Mouse (Mus musculus): ENCODE measurements around the gene 6030408B16Rik. TPM values are rescaled to one million over a fixed set of nuclear protein-coding genes. Genes with fewer than 3 reads are reported as not detected.

6030408B16Rik gene
- polyA plus RNA-seq, 1 experiment from 2014 or later, result 0.66 TPM

DNA sequence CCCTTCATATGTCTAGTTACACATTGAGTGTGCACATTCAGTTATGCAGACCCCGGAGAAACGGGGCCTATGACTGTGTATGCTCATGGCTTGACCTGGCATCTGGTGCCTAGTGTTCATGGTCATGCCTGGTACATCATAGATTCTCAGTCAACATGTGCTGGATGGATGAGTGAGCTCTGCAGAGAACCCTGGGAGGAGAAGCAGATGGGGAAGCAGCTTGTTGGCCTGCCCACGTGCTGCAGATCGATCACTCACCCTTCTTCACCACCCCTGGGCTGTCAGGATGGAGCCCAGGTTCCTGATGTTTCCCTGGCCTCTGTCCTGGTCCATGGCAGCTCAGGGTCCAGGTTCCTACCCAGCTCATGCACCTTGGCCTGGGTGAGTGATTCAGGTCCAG is 13.4 kb downstream of the 6030408B16Rik start:
- Histone ChIP-seq H3K9me3 (no peaks in the 10 kb centered on the region), H3K27me3 (no peaks in the 10 kb centered on the region), H3K4me1 (replicated peaks) (no peaks in the 10 kb centered on the region), H3K36me3 (no peaks in the 10 kb centered on the region), H3K4me3 (no peak overlapping the region), H3K27ac (no peak overlapping the region), H3K9ac (no peak overlapping the region), H3K4me2 (no peak overlapping the region)
- 92% methylated on average over 4 of the region's 4 CpGs for whole genome bisulfite sequencing
- no peak for ATAC-seq (ENCODE audit: low FRiP score)

DNA sequence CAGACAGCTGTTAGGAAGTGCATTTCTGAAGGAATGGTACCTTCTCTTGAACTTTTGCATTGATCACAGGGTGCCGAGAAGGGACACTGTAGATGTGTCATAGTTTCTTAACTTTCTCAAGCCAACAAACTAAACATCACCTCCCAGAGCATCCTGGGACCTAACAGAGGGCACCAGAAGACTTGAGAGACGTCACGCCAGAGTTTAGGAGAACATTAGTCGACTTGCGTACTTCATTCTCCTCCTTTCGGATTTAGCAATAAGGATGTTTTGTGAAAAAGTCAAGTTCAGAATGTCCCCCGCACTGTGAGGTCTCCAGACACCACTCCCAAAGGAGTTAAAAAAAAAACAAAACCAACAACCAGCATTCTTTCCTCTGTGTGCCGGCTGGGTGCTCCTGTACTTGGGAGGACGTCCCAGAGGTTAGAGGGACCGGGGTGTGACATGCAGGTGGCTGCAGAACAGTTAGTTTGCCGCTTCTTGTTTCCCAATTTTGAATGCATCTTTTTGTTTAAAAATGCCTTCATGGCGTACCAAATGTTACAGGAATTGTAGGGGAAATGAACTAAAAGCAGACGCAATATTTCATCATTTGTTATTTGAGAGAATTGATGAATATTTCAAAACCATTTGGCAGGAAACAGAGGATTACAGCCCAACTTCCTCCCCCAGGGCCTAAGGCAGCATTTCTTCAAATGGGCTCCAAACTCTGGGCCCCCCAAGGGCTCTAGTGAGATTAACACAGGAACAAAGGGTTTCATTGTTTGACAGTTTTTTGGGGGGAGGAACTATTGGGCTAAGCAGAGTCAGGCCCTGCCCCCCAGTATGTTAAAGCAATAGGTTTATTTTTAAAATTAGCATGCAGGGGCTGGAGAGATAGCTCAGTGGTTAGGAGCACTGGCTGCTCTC is 15.7 kb downstream of the 6030408B16Rik start:
- no peak for ATAC-seq (ENCODE audit: low FRiP score)
- Histone ChIP-seq H3K27me3 (no peaks in the 10 kb centered on the region), H3K27ac (no peak overlapping the region), H3K9ac (0 out of 2 replicates have a peak overlapping the region, but pooled peaks have one; percentile 14), H3K9me3 (no peaks in the 10 kb centered on the region), H3K4me1 (replicated peaks) (no peaks in the 10 kb centered on the region), H3K36me3 (no peaks in the 10 kb centered on the region), H3K4me3 (no peak overlapping the region), H3K4me2 (no peak overlapping the region)
- 69% methylated on average over 13 of the region's 13 CpGs for WGBS

DNA sequence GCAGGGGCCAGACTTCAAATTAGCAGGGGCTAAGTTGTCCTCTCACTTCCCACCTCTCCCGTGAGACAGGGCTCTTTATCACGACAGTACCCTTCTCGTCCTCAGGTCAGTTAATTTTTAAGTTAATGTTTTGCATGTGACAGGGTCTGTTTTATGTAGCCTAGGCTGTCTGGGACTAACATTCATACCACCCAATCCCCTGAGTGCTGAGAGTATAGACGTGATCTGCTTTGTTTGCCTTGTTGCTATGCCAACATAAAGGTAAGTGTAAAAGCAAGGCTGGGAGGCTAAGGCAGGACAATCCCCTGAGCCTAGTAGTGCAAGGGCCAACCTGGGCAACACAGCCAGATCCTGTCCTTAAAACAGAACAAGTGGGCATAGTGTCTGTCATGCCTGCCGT is 16.5 kb downstream of the 6030408B16Rik start:
- Histone ChIP-seq H3K9ac (no peak overlapping the region), H3K4me2 (no peak overlapping the region), H3K4me1 (replicated peaks) (no peaks in the 10 kb centered on the region), H3K36me3 (no peaks in the 10 kb centered on the region), H3K9me3 (no peaks in the 10 kb centered on the region), H3K27me3 (no peaks in the 10 kb centered on the region), H3K27ac (no peak overlapping the region), H3K4me3 (no peak overlapping the region)
- WGBS, result 46% methylated on average over 5 of the region's 5 CpGs
- ATAC-seq (ENCODE audit: low FRiP score), result no peak

DNA sequence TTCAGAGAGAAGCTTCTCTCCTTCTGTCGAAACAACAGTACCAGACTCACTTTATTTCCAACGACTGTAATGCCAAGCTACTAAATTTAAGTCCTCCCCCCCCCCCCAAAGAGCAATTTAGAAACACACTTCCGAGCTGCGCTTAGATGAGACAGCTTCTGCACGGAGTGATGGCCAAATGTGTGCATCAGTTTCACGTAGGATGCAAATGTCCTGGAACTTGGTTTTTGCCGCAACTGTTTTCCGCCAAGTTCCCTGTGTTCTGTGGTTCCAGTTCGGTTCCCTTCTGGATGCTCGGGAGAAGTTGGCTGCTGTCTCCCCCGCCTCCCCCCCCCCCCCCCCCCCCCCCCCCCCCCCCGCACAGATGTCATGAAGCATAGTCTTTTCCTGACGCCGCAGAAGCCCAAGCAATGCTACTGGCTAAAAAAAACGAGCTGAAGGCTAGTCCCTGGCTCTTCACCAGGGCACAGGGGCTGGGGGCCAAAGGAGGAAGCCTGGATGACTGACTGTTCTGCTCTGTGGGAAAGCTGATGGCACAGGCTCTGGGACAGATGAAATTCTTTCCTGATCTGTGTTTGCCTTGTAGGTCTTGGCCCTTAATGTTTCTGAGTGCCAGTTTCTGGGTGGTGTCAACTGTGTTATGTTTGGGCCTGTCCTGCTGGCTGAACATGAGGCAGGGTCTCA is 18.2 kb downstream of the 6030408B16Rik start:
- Histone ChIP-seq H3K4me3 (no peak overlapping the region), H3K9ac (no peak overlapping the region), H3K36me3 (no peaks in the 10 kb centered on the region), H3K27me3 (no peaks in the 10 kb centered on the region), H3K9me3 (no peaks in the 10 kb centered on the region), H3K4me2 (no peak overlapping the region), H3K4me1 (replicated peaks) (peaks cover 8% of the 10 kb centered on the region; the same call in 1 of the 2 replicates), H3K27ac (no peak overlapping the region)
- 68% methylated on average over 12 of the region's 15 CpGs for WGBS
- no peak for ATAC-seq (ENCODE audit: low FRiP score)

DNA sequence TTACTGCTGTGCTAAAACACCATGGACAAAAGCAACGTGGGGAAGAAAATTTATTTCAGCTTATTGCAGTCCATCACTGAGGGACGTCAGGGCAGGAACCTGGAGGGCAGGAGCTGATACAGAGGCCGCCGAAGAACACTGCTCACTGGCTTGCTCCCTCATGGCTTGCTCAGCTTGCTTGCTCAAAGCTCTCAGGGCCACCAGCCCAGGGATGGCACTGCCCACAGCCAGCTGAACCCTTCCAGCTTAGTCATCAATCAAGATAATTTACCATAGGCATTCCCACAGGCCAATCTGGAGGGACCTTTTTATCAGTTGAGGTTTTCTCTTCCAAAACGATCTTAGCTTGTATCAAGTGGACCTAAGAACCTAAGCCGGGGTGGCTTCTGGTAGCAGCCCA is 19.0 kb downstream of the 6030408B16Rik start:
- no peak overlapping the region for H3K4me2 ChIP-seq
- ATAC-seq (ENCODE audit: low FRiP score), result no peak
- H3K27ac ChIP-seq, result no peak overlapping the region
- H3K27me3 ChIP-seq, result peaks cover 2% of the 10 kb centered on the region; the same call in 1 of the 2 replicates
- H3K4me3 ChIP-seq, result no peak overlapping the region
- H3K36me3 ChIP-seq, result no peaks in the 10 kb centered on the region
- H3K9ac ChIP-seq, result no peak overlapping the region
- no peaks in the 10 kb centered on the region for H3K9me3 ChIP-seq
- peaks cover 10% of the 10 kb centered on the region; the same call in 1 of the 2 replicates for H3K4me1 ChIP-seq (replicated peaks)
- 89% methylated on average over 6 of the region's 6 CpGs for WGBS

DNA sequence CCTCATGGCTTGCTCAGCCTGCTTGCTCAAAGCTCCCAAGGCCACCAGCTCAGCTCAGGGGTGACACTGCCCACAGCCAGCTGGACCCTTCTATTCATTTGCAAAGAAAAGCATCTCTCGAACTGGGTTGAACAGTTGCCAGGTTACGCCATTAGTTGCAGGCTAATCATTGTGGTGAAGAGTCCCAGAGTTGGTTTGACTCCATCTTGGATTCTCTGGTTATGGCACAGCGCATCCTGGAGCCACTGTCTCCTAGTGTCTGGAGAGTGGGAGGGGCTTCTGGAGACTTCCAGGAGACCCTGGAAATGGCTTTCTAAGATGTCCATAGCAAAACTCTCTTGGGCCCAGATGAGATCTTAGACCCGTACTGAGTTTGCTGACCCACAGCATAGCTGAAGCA is 22.4 kb downstream of the 6030408B16Rik start:
- Histone ChIP-seq H3K4me1 (replicated peaks) (peaks cover 16% of the 10 kb centered on the region; the same call in 1 of the 2 replicates), H3K9ac (no peak overlapping the region), H3K27me3 (peaks cover 11% of the 10 kb centered on the region), H3K4me2 (no peak overlapping the region; the same call in 1 of the 2 replicates), H3K27ac (no peak overlapping the region), H3K9me3 (no peaks in the 10 kb centered on the region), H3K4me3 (no peak overlapping the region), H3K36me3 (no peaks in the 10 kb centered on the region)
- ATAC-seq (ENCODE audit: low FRiP score), result peak; percentile 50
- WGBS, result 76% methylated on average over 4 of the region's 4 CpGs

DNA sequence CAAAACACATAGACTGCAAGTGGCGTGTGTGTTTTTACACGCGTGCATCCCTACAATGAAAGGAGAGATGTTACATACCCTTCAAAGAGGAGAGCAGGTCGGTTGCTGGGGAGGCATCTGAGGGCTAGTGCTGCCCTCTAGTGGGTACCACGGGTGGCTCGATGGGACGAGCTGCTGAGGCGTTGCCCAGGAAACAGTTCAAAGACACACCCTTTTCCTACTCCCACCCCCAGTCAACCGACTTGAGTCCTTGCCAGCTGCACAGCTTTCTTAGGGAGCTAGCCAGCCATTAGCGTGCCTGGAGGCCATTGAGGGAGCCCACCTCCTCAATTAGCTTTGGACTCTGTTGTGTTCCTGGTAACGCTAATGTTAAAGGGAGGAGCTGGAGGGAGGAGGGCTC is 22.8 kb downstream of the 6030408B16Rik start:
- Histone ChIP-seq H3K27ac (no peak overlapping the region), H3K4me2 (peak overlapping the region; percentile 40), H3K36me3 (no peaks in the 10 kb centered on the region), H3K4me1 (replicated peaks) (peaks cover 16% of the 10 kb centered on the region; the same call in 1 of the 2 replicates), H3K27me3 (peaks cover 11% of the 10 kb centered on the region), H3K4me3 (no peak overlapping the region), H3K9me3 (no peaks in the 10 kb centered on the region), H3K9ac (no peak overlapping the region)
- ATAC-seq (ENCODE audit: low FRiP score), result peak; percentile 80
- WGBS, result 6% methylated on average over 11 of the region's 11 CpGs

DNA sequence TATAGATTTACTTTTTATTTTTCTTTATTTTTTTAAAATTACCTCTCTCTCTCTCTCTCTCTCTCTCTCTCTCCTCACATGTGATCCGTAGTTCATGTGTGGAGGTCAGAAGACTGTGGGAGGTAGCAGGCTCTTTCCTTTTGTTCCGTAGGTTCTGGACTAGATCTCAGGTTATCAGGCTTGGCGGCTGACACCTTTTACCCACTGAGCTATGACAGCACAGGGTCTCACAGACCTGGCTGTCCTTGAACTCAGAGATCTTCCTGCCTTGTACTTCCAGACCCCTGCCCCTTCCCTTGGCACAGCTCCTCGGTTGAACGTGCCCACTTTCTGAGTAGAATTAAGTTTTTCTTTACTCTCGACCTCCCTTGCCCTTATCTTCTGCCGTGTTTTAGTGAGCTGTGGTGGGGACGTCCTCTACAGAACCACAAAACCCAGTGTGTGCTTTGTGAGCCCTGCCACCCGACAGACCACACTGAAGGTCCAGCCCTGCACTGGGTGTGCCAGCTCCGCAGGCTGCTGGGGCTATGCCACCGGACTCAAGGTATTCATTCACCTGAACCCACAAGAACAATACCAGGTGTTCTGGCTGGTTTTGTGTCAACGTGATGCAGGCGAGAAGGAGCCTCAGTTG is 23.4 kb downstream of the 6030408B16Rik start:
- Histone ChIP-seq H3K9ac (no peak overlapping the region), H3K27me3 (peaks cover 11% of the 10 kb centered on the region), H3K4me1 (replicated peaks) (peaks cover 16% of the 10 kb centered on the region; the same call in 1 of the 2 replicates), H3K4me3 (no peak overlapping the region), H3K9me3 (no peaks in the 10 kb centered on the region), H3K4me2 (peak overlapping the region; percentile 40; the same call in 1 of the 2 replicates), H3K27ac (no peak overlapping the region), H3K36me3 (no peaks in the 10 kb centered on the region)
- 73% methylated on average over 13 of the region's 13 CpGs for WGBS
- peak; percentile 38; the same call in 1 of the 2 replicates for ATAC-seq (ENCODE audit: low FRiP score)

DNA sequence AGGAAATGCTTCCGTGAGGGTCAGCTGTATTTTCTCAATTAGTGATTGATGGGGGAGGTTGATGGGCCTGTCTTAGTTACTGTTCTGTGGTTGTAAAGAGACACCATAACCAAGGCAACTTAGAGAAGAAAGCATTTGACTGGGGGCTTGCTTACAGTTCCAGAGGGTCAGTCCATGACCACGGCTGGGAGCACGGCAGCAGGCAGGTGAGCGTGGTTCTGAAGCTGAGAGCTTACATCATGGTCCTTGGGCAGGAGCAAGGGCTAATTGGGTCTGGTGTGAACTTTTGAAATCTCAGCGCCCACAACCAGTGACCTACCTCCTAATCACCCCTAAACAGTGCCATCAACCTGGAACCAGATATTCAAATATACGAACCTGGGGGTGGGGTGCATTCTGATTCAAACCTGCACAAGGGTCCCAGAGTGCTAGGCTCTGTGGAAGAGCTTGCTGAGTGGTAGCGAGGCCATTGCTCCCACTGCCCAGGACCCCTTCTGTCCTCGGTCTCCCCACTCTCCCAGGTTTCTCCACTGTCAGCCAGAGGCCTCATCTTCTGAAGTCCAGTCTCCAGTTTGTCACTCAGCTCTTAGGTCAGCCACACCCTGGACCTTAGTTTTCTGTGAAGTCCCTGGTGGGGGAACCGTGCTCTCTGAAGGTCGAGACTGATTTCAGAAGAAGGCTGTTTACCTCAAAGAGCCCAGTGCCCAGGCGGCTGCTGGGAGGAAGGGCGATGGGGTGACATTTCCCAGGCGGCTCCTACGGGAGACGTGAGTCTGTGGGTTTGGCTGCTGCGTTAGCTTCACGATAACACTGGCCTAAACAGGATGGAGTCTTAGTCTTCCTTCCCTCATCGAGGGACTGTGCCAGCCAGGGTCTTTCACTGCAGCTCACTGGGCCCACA is 24.2 kb downstream of the 6030408B16Rik start:
- no peaks in the 10 kb centered on the region for H3K9me3 ChIP-seq
- peaks cover 11% of the 10 kb centered on the region for H3K27me3 ChIP-seq
- no peak overlapping the region for H3K27ac ChIP-seq
- peaks cover 16% of the 10 kb centered on the region; the same call in 1 of the 2 replicates for H3K4me1 ChIP-seq (replicated peaks)
- no peaks in the 10 kb centered on the region for H3K36me3 ChIP-seq
- no peak overlapping the region for H3K4me3 ChIP-seq
- H3K9ac ChIP-seq, result no peak overlapping the region
- H3K4me2 ChIP-seq, result no peak overlapping the region
- 80% methylated on average over 18 of the region's 18 CpGs for WGBS
- no peak for ATAC-seq (ENCODE audit: low FRiP score)

DNA sequence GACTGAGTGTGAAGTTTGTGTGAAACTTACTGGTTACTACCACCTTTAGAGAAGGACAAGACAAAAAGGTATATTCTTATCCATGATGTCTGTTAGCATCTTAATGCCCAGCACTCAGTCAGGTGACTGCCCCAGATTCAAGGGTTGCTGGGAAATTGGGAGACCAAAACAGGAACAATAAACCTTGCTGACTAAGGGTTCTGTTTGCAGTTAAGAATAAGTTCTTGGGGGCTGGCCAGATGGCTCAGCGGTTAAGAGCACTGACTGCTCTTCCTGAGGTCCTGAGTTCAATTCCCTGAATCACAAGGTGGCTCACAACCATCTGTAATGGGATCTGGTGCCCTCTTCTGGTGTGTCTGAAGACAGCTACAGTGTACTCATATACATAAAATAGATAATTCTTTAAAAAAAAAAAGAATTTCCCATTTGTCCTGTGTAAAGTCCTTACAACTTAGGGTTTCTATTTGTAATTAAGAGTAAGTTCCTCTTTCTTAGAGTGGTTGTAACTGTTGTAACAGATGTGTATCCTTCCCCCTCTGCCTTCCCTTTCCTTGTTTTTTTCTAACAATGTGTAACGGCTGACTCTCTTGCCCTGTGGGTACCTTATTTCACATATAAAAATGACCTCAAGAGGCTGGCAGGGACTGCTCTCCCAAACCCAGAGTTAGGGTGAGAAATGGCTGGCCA is 24.9 kb downstream of the 6030408B16Rik start:
- Histone ChIP-seq H3K9me3 (no peaks in the 10 kb centered on the region), H3K27ac (no peak overlapping the region), H3K4me1 (replicated peaks) (peaks cover 16% of the 10 kb centered on the region; the same call in 1 of the 2 replicates), H3K9ac (no peak overlapping the region), H3K36me3 (no peaks in the 10 kb centered on the region), H3K27me3 (peaks cover 18% of the 10 kb centered on the region), H3K4me3 (no peak overlapping the region), H3K4me2 (no peak overlapping the region)
- WGBS, result 83% methylated on average over 2 of the region's 2 CpGs
- ATAC-seq (ENCODE audit: low FRiP score), result no peak
